Mouse (Mus musculus): ENCODE results near the gene Slc22a3. TPM values are rescaled to one million over a fixed set of nuclear protein-coding genes. Genes with fewer than 3 reads are reported as not detected.

Slc22a3 gene
- polyA plus RNA-seq (2015; fragmentation: Nextera tagmentation; extraction: Ambion mirVana), result 1.1 and 2.1 TPM in 2 replicates

DNA sequence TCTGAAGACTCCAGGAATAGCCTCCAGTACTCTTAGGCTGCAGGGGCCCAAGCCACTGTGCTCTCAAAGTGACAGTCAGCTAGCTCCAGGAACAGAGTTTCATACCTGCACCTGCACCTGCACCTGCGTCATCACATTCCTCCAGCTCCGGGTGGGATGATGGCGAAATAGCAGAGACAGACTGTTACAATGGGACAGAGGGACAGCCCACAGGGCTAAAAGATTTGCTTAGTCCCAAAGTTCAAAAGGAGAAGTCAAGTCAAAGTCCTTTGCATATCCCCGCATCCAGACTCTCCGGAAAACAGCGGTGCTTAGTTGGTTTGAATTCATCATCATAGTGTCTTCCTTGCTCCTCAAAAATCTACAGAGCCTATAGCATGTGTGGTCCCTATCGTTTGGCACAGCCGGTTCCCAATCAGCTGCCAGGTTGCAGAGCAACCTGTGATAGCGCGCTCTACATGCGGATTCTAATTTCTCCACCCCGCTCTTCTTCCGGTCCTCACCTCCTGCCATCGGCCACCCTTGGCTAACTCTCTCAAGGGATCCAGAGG lies at the start of gene Slc22a3:
Gene Slc22a3 (minus strand): TSS at position 51 of the 551 bp plus-strand sequence.
- Histone ChIP-seq H3K27ac (no peak within 1 kb of the TSS), H3K9me3 (no peaks in the 10 kb centered on the region), H3K27me3 (peaks cover 51% of the 10 kb centered on the region), H3K9ac (0 out of 2 replicates have a peak within 1 kb of the TSS, but pooled peaks have one; percentile 0), H3K4me2 (peak within 1 kb of the TSS; percentile 67), H3K36me3 (no peaks in the 10 kb centered on the region), H3K4me1 (peaks cover 9% of the 10 kb centered on the region), H3K4me3 (peak within 1 kb of the TSS; percentile 39)
- 15% methylated on average over 14 of the region's 14 CpGs for WGBS
- ATAC-seq (ENCODE audit: insufficient number of reproducible peaks, low FRiP score, low TSS enrichment, low read depth), result no peak

DNA sequence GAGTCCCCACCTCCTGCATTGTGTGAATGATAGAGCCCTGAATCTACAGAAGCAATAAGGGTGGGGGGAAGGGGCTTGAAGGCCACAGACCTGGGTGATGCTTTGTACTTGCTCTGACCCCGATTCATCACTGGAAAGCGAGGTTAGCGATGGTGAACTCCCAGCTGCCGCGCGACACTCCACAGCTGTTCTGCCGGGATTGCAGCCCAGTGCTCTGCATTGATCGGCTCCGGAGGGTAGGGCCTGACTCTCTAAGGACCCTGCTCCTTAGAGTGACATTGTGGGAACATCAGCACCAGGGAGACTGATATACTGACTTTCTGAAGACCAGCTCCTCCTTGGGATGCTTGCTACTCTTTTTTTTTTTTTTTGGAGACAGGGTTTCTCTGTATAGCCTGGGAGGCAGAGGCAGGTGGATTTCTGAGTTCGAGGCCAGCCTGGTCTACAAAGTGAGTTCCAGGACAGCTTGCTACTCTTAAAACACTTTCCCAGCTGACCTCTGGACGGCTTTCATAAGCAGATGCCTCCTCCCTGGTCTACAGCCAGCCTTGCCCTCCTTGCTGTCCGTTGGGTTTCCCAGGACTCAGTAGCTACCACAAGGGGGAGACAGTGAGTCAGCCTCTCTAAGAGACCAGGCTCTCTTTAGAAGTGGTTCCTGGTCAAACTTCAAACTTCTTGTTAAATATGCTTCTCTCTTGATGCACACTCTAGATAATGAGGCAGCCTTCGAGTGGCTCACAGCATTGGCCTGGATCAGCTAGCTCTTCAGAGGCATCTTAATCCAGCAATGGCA lies 27.0 kb upstream of the Slc22a3 start:
- Histone ChIP-seq H3K9ac (no peak overlapping the region), H3K4me1 (no peaks in the 10 kb centered on the region), H3K27ac (no peak overlapping the region), H3K36me3 (no peaks in the 10 kb centered on the region), H3K4me3 (no peak overlapping the region), H3K4me2 (no peak overlapping the region), H3K9me3 (no peaks in the 10 kb centered on the region), H3K27me3 (no peaks in the 10 kb centered on the region)
- ATAC-seq (ENCODE audit: insufficient number of reproducible peaks, low FRiP score, low TSS enrichment, low read depth), result no peak
- WGBS, result 59% methylated on average over 13 of the region's 13 CpGs

DNA sequence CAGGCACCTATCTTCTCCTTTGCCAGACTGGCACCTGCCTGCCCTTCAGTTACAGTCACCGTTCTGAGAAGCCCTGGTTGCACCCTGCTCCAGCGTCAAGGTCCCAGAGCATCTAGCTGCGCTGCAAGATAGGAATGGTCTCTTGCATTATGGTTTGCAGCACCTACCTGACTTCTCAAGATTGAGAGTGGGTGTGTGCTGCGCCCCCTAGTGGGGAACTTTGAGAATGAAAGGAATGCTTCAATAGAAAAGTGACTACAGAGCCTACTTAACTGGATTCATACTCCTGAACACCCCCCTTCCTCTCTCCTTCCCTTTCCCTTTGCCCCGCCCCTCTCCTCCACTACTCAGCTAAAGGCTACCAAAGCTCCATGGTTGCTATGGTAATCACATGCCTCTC lies 24.6 kb upstream of the Slc22a3 start:
- H3K4me3 ChIP-seq, result no peak overlapping the region
- H3K4me1 ChIP-seq, result no peaks in the 10 kb centered on the region
- no peaks in the 10 kb centered on the region for H3K9me3 ChIP-seq
- no peaks in the 10 kb centered on the region for H3K27me3 ChIP-seq
- H3K27ac ChIP-seq, result no peak overlapping the region
- no peak overlapping the region for H3K4me2 ChIP-seq
- no peak overlapping the region for H3K9ac ChIP-seq
- no peaks in the 10 kb centered on the region for H3K36me3 ChIP-seq
- WGBS, result 38% methylated on average over 5 of the region's 5 CpGs
- no peak for ATAC-seq (ENCODE audit: insufficient number of reproducible peaks, low FRiP score, low TSS enrichment, low read depth)

DNA sequence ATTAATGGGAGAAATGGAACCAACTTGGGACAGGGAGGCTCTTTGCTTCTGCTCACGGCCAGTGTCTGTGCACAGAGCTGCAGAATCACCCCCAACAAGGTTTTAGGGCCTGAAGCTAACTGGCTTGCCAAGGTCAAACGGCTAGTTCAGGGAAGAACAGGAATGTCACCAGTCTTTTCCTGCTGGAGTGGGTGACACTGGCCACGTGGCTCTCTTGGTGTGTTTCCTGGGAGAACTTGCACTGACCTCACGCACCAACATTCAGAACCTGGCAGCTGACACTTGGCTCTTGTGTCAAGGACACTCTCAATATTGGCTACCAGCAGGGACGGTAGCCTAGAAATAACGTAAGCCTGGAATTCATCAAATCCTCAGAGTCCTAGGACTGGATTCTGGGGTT lies 22.6 kb upstream of the Slc22a3 start:
- H3K27me3 ChIP-seq, result no peaks in the 10 kb centered on the region
- H3K4me1 ChIP-seq, result no peaks in the 10 kb centered on the region
- no peak for ATAC-seq (ENCODE audit: insufficient number of reproducible peaks, low FRiP score, low TSS enrichment, low read depth)
- H3K9ac ChIP-seq, result no peak overlapping the region
- no peaks in the 10 kb centered on the region for H3K9me3 ChIP-seq
- H3K36me3 ChIP-seq, result no peaks in the 10 kb centered on the region
- no peak overlapping the region for H3K4me3 ChIP-seq
- no peak overlapping the region for H3K4me2 ChIP-seq
- 51% methylated on average over 6 of the region's 6 CpGs for WGBS
- H3K27ac ChIP-seq, result no peak overlapping the region

DNA sequence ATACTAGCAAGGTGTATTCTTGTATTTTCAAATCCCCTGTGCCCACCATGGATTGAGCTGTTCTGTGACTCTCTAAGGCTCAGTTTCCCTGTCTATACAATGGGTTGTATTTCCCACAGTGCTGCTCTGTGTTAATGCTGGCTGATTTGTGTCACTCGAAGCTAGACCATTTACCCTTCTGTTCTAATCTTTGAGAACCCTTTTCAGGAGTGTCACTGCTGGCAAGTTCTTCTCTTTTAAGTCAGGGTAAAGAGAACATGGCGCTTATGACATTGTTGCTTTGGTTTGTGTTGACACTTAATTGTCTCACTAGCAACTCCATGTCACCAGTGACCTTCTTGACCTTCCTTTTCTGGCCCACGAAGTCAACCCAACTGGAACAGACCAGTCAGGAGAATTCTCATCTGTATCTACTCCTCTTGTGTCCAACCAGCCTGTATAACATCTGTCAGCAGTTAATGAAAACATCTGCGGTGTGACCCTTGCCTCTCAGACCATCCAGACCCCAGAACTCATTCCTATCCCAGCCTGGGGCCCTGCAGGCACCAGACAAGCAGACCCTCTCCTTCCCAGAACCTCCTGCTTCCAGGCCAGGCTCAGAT lies 22.0 kb upstream of the Slc22a3 start:
- H3K4me3 ChIP-seq, result no peak overlapping the region
- H3K9ac ChIP-seq, result no peak overlapping the region
- 41% methylated on average over 4 of the region's 4 CpGs for WGBS
- no peak overlapping the region for H3K27ac ChIP-seq
- H3K9me3 ChIP-seq, result no peaks in the 10 kb centered on the region
- H3K4me2 ChIP-seq, result no peak overlapping the region
- no peaks in the 10 kb centered on the region for H3K36me3 ChIP-seq
- no peaks in the 10 kb centered on the region for H3K27me3 ChIP-seq
- H3K4me1 ChIP-seq, result no peaks in the 10 kb centered on the region
- ATAC-seq (ENCODE audit: insufficient number of reproducible peaks, low FRiP score, low TSS enrichment, low read depth), result no peak

DNA sequence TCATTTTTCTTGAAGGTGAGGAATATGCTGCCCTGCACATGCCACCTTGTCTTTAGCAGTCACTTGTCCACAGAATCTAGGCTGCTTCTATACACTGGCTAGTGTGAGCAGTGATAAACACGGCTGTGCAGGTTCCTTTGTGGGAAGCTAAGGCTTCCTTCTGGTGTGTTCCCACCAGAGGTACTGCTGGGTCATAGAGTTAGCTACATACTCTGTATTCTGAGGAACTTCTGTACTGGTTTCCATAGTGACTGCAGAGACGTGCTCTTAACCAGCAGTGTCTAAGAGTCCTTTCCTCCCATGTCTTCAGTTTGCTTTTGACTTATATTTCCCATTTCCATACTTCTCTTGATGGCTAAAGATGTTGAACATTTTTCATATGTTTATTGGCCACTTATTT lies 11.6 kb upstream of the Slc22a3 start:
- H3K4me3 ChIP-seq, result no peak overlapping the region
- H3K27me3 ChIP-seq, result no peaks in the 10 kb centered on the region
- H3K27ac ChIP-seq, result no peak overlapping the region
- no peaks in the 10 kb centered on the region for H3K36me3 ChIP-seq
- ATAC-seq (ENCODE audit: insufficient number of reproducible peaks, low FRiP score, low TSS enrichment, low read depth), result no peak
- no peaks in the 10 kb centered on the region for H3K4me1 ChIP-seq
- no peaks in the 10 kb centered on the region for H3K9me3 ChIP-seq
- WGBS, result 66% methylated on average over 2 of the region's 2 CpGs
- no peak overlapping the region for H3K4me2 ChIP-seq
- H3K9ac ChIP-seq, result no peak overlapping the region

DNA sequence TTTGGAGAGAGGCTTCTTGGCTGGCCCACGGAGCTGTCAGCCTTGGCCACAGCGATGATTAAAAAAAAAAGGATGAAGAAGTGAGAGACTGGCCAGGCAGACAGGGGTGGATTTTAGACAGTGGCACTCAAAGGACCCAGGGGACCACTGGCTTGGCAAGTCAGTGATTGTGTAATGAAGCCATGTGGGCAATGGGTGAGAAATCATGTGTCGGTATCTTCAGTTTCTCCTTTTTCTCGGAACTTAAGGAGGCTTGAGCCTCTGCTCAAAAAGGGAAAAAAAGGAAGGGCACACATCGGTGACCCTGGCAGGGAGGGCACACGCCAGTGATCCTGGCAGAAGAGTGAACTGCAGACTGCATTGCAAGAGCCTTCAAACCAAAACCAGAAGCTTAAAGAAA lies 10.7 kb upstream of the Slc22a3 start:
- Histone ChIP-seq H3K27ac (no peak overlapping the region), H3K36me3 (no peaks in the 10 kb centered on the region), H3K4me3 (no peak overlapping the region), H3K9ac (no peak overlapping the region), H3K9me3 (no peaks in the 10 kb centered on the region), H3K4me1 (no peaks in the 10 kb centered on the region), H3K4me2 (no peak overlapping the region), H3K27me3 (no peaks in the 10 kb centered on the region)
- 80% methylated on average over 6 of the region's 6 CpGs for whole genome bisulfite sequencing
- ATAC-seq (ENCODE audit: insufficient number of reproducible peaks, low FRiP score, low TSS enrichment, low read depth), result no peak

DNA sequence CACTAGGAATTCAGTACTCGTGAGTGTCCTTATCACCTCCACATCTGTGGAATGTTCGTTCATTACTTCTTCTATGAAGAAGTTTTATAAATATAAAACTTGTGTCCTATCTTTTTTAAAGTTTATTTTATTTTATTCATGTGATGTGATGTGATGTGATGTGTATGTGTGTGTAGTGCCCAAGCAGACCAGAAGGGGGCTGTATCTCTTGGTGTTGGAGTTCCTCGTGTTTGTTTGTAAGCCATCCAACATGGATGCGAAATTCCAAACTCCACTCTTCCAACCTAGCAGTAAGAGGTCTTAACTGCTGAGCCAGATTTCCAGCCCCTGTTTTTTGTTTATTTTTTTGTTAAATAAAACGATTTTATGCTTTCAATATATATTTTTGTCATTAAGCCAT lies 6.5 kb upstream of the Slc22a3 start:
- Histone ChIP-seq H3K27me3 (peaks cover 2% of the 10 kb centered on the region), H3K9me3 (no peaks in the 10 kb centered on the region), H3K9ac (no peak overlapping the region), H3K27ac (no peak overlapping the region), H3K4me2 (no peak overlapping the region), H3K4me3 (no peak overlapping the region), H3K36me3 (no peaks in the 10 kb centered on the region), H3K4me1 (no peaks in the 10 kb centered on the region)
- 75% methylated on average over 5 of the region's 5 CpGs for WGBS
- ATAC-seq (ENCODE audit: insufficient number of reproducible peaks, low FRiP score, low TSS enrichment, low read depth), result no peak

DNA sequence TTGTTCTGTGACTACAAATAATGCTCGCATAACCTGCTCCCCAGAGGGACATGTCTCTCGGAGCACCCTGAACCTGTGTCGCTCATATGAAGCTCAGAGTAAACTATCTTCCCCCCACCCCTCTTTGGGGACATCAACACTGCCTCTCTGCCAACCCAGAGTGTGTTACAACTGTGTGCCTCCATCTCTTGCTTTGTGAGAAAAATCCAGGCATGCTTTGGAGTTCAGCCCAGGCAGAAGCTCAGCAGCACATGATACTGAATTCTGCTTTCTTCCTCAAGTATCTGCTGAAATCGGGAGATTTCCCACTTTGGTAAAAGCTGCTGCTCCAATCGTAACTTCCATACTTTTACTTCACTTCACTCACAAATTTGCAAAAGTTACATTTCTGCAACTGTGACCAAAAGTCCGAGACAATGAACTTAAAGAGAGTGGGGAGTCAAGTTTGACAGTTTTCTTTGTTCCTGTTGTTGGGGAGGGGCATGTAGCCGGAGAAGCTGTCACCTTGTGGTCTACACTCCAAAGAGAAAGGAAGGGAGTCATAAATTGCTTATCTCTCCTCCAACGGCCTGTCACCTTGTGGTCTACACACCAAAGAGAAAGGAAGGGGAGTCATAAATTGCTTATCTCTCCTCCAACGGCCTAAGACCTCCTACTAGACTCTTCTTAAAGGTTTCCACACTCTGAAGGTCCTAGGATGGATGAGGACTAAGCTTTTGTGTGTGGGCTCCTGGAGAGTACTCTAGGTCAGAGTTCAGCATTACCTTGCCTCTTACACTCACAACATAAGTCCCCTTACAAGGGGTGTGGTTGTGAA lies 5.8 kb upstream of the Slc22a3 start:
- Histone ChIP-seq H3K9ac (no peak overlapping the region), H3K27ac (no peak overlapping the region), H3K4me2 (no peak overlapping the region), H3K36me3 (no peaks in the 10 kb centered on the region), H3K4me3 (no peak overlapping the region), H3K4me1 (no peaks in the 10 kb centered on the region), H3K27me3 (peaks cover 9% of the 10 kb centered on the region), H3K9me3 (no peaks in the 10 kb centered on the region)
- WGBS, result 61% methylated on average over 9 of the region's 9 CpGs
- no peak for ATAC-seq (ENCODE audit: insufficient number of reproducible peaks, low FRiP score, low TSS enrichment, low read depth)

DNA sequence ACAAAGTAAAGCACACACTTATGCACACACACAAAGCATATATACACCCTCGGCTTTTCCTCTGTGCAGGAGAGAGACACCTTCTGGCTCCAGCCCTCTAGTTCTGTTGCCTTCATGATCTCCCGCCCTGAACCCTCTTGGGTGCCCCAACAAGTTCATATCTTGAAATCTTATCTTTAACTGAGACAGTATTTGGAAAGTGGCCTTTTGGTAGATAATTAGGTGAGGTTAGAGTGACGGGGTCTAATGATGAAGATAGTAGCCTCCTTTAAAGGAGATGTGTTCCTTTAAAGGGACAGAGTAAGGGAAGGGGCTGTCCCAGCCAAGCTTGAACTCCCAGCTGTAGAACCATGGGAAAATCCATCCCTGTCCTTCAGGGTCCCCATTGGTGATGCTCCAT lies 3.7 kb upstream of the Slc22a3 start:
- Histone ChIP-seq H3K4me1 (peaks cover 9% of the 10 kb centered on the region), H3K9me3 (no peaks in the 10 kb centered on the region), H3K27ac (no peak overlapping the region), H3K36me3 (no peaks in the 10 kb centered on the region), H3K9ac (no peak overlapping the region), H3K27me3 (peaks cover 30% of the 10 kb centered on the region), H3K4me3 (no peak overlapping the region), H3K4me2 (no peak overlapping the region)
- WGBS, result 83% methylated on average over 3 of the region's 3 CpGs
- ATAC-seq (ENCODE audit: insufficient number of reproducible peaks, low FRiP score, low TSS enrichment, low read depth), result no peak

DNA sequence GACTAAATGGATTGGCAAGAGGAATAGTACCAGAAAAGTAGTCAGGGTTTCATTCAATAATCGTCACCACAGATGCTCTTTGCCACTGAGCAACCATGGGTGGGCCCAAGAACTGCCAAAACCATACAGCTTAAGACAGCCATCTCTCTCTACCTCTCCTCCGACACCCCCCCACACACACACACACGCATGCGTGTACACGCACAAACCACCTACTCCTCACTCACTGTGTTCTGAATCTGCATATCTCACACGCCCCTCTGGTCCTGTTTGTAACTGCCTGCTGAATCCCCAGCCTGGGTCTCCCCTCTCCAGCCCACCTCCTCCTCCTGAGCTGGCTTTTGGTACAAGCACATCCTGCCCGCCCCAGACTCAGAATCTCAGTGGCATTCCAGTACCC lies 872 bp upstream of the Slc22a3 start:
- Histone ChIP-seq H3K27ac (no peak overlapping the region), H3K4me3 (no peak overlapping the region), H3K9me3 (no peaks in the 10 kb centered on the region), H3K4me2 (no peak overlapping the region), H3K9ac (no peak overlapping the region), H3K27me3 (peaks cover 51% of the 10 kb centered on the region), H3K36me3 (no peaks in the 10 kb centered on the region), H3K4me1 (peaks cover 9% of the 10 kb centered on the region)
- ATAC-seq (ENCODE audit: insufficient number of reproducible peaks, low FRiP score, low TSS enrichment, low read depth), result no peak
- 32% methylated on average over 7 of the region's 7 CpGs for WGBS
